Mouse (Mus musculus) myocyte (in vitro differentiated cells): ENCODE measurements around the gene Stk11ip. TPM values are rescaled to one million over a fixed set of nuclear protein-coding genes. Genes with fewer than 3 reads are reported as not detected.

Source experiments
- H3K27me3 ChIP-seq: one replicate; pipeline ENCODE4 v1.6.1; 2011; ENCODE audit not compliant: control insufficient read depth, insufficient read depth, insufficient read length
- H3K36me3 ChIP-seq: one replicate; pipeline ENCODE4 v1.6.1; 2011; ENCODE audit not compliant: control insufficient read depth, insufficient read depth
- H3K4me2 ChIP-seq: one replicate; pipeline ENCODE4 v1.6.1; 2011; ENCODE audit warnings: low read depth, control low read depth
- H3K4me3 ChIP-seq: one replicate; pipeline ENCODE4 v1.5.1; 2011; ENCODE audit warnings: mild to moderate bottlenecking, control low read depth, moderate library complexity
- H3K79me2 ChIP-seq: one replicate; pipeline ENCODE4 v1.6.1; 2011; ENCODE audit not compliant: control insufficient read depth, insufficient read depth
- H3ac ChIP-seq: one replicate; pipeline ENCODE4 v1.6.1; 2011; ENCODE audit not compliant: control insufficient read depth, insufficient read length
- CEBPB ChIP-seq: IDR thresholded peaks from 2 replicates; pipeline ENCODE4 v1.6.1; 2011; ENCODE audit warnings: mild to moderate bottlenecking, moderate library complexity; ENCODE audit not compliant: poor library complexity, insufficient read depth, severe bottlenecking
- E2F4 ChIP-seq: IDR thresholded peaks from one replicate; pipeline ENCODE4 v1.6.1; 2011; ENCODE audit warnings: mild to moderate bottlenecking, control low read depth, moderate library complexity; ENCODE audit not compliant: insufficient read depth
- MAX ChIP-seq: IDR thresholded peaks from one replicate; pipeline ENCODE4 v1.6.1; 2011; ENCODE audit warnings: low read depth, mild to moderate bottlenecking, control low read depth
- MYOD1 ChIP-seq, 3 experiments: IDR thresholded peaks; one replicate each; pipeline ENCODE4 v1.6.1; 2011; ENCODE audit warnings: control low read depth in 2 of 3, low read depth in 2 of 3, mild to moderate bottlenecking in 2 of 3, moderate library complexity in 1 of 3; ENCODE audit not compliant: insufficient read length in 2 of 3, control insufficient read depth in 1 of 3
- MYOG ChIP-seq, 3 experiments: IDR thresholded peaks; one replicate each; pipeline ENCODE4 v1.6.1; 2011; ENCODE audit warnings: control low read depth in 2 of 3, low read depth in 2 of 3, mild to moderate bottlenecking in 2 of 3; ENCODE audit not compliant: insufficient read length in 2 of 3, control insufficient read depth in 1 of 3, insufficient read depth in 1 of 3
- POLR2A ChIP-seq: IDR thresholded peaks from one replicate; pipeline ENCODE4 v1.6.1; 2011; ENCODE audit warnings: low read depth, mild to moderate bottlenecking, control low read depth, moderate library complexity; ENCODE audit not compliant: insufficient read length
- POLR2AphosphoS2 ChIP-seq: IDR thresholded peaks from one replicate; pipeline ENCODE4 v1.6.1; 2011; ENCODE audit warnings: low read depth, control low read depth; ENCODE audit not compliant: insufficient read length
- REST ChIP-seq: IDR thresholded peaks from one replicate; pipeline ENCODE4 v1.6.1; 2011; ENCODE audit warnings: mild to moderate bottlenecking, control low read depth, moderate library complexity; ENCODE audit not compliant: insufficient read depth, insufficient read length
- SRF ChIP-seq: IDR thresholded peaks from one replicate; pipeline ENCODE4 v1.6.1; 2011; ENCODE audit warnings: low read depth; ENCODE audit not compliant: control insufficient read depth, insufficient read length
- TCF12 ChIP-seq: IDR thresholded peaks from one replicate; pipeline ENCODE4 v1.6.1; 2011; ENCODE audit warnings: mild to moderate bottlenecking, control low read depth; ENCODE audit not compliant: poor library complexity, insufficient read depth, severe bottlenecking
- TCF3 ChIP-seq: IDR thresholded peaks from one replicate; pipeline ENCODE4 v1.6.1; 2011; ENCODE audit warnings: low read depth, control low read depth; ENCODE audit not compliant: insufficient read length
- USF1 ChIP-seq: IDR thresholded peaks from one replicate; pipeline ENCODE4 v1.6.1; 2011; ENCODE audit warnings: low read depth, mild to moderate bottlenecking, control low read depth, moderate library complexity
- polyA plus RNA-seq: library from polyadenylated mRNA; unstranded; fragments of >200 nt; fragmentation: generic; extraction: Trizol; gene quantifications from one replicate; pipeline ENCODE4 v1.2.1, GENCODE M21; 2012; ENCODE audit warnings: missing spikeins

Gene Stk11ip
- polyA plus RNA-seq, result 33.3 TPM

- peak within 1 kb of the TSS; percentile 8 for H3ac ChIP-seq
- peak within 1 kb of the TSS; percentile 60 for H3K4me3 ChIP-seq
- H3K4me2 ChIP-seq, result peak within 1 kb of the TSS; percentile 89
- no peaks in the 10 kb centered on the region for H3K27me3 ChIP-seq
- no peaks in the 10 kb centered on the region for H3K36me3 ChIP-seq
- peaks cover 4% of the 10 kb centered on the region for H3K79me2 ChIP-seq
- no peak for TF ChIP-seq MAX
- TF ChIP-seq TCF3, result no peak
- TF ChIP-seq USF1, result peak; percentile 40
- TF ChIP-seq SRF, result no peak
- peak; percentile 34 for TF ChIP-seq POLR2AphosphoS2
- peak; percentile 18 for TF ChIP-seq E2F4
- peak; percentile 50 for TF ChIP-seq POLR2A
Observed at GRCm38 (mm10) chr1:75521321-75522031, at the start of gene Stk11ip. TSS of gene Stk11ip (plus strand) at chr1:75521529.

- H3K79me2 ChIP-seq, result peaks cover 6% of the 10 kb centered on the region
- H3K4me3 ChIP-seq, result no peak overlapping the region
- no peak overlapping the region for H3K4me2 ChIP-seq
- no peak for TF ChIP-seq TCF3
- TF ChIP-seq REST, result no peak
- H3K36me3 ChIP-seq, result peaks cover 4% of the 10 kb centered on the region
- H3K27me3 ChIP-seq, result no peaks in the 10 kb centered on the region
- H3ac ChIP-seq, result no peak overlapping the region
Observed at GRCm38 (mm10) chr1:75476441-75476840, 44.9 kb upstream of the Stk11ip start.

- Histone ChIP-seq H3K27me3 (peaks cover under 1% of the 10 kb centered on the region), H3K79me2 (peaks cover 6% of the 10 kb centered on the region), H3ac (no peak overlapping the region), H3K36me3 (peaks cover 4% of the 10 kb centered on the region), H3K4me2 (peak overlapping the region; percentile 86), H3K4me3 (peak overlapping the region; percentile 28)
- TF ChIP-seq TCF3 (no peak), MYOD1 (IDR thresholded peaks at IDR 0.05; ENCODE audit: control insufficient read depth in 1 of 3, insufficient read length in 2 of 3, low read depth in 2 of 3) (peak in 2 of 3 experiments; percentile 70 to 83), MAX (no peak), MYOG (IDR thresholded peaks at IDR 0.05; ENCODE audit: control insufficient read depth in 1 of 3, insufficient read depth in 1 of 3, insufficient read length in 2 of 3, low read depth in 2 of 3) (peak in 2 of 3 experiments; percentile 73 to 76), USF1 (no peak), TCF12 (no peak)
Observed at GRCm38 (mm10) chr1:75477264-75477965, 43.9 kb upstream of the Stk11ip start.

GRCm38 (mm10) chr1:75477966-75478290, 43.4 kb upstream of the Stk11ip start:
- Histone ChIP-seq H3K27me3 (peaks cover 5% of the 10 kb centered on the region), H3K4me3 (peak overlapping the region; percentile 28), H3K4me2 (peak overlapping the region; percentile 86), H3K79me2 (peaks cover 6% of the 10 kb centered on the region), H3ac (no peak overlapping the region), H3K36me3 (peaks cover 4% of the 10 kb centered on the region)
- TF ChIP-seq REST, result no peak

GRCm38 (mm10) chr1:75478497-75478896, 42.8 kb upstream of the Stk11ip start:
- peaks cover 4% of the 10 kb centered on the region for H3K36me3 ChIP-seq
- H3K4me2 ChIP-seq, result peak overlapping the region; percentile 86
- H3K79me2 ChIP-seq, result peaks cover 6% of the 10 kb centered on the region
- TF ChIP-seq MYOG (IDR thresholded peaks at IDR 0.05; ENCODE audit: control insufficient read depth in 1 of 3, insufficient read depth in 1 of 3, insufficient read length in 2 of 3, low read depth in 2 of 3), result no peak
- no peak for TF ChIP-seq E2F4
- TF ChIP-seq MYOD1 (IDR thresholded peaks at IDR 0.05; ENCODE audit: control insufficient read depth in 1 of 3, insufficient read length in 2 of 3, low read depth in 2 of 3), result no peak
- no peak for TF ChIP-seq MAX
- no peak for TF ChIP-seq POLR2A
- peaks cover 6% of the 10 kb centered on the region for H3K27me3 ChIP-seq
- peak overlapping the region; percentile 28 for H3K4me3 ChIP-seq
- H3ac ChIP-seq, result peak overlapping the region; percentile 53

GRCm38 (mm10) chr1:75478916-75479634, 42.3 kb upstream of the Stk11ip start, which contains the start of the genes Chpf and Tmem198:
TSS of gene Chpf (minus strand) at chr1:75479307.
TSS of gene Tmem198 (plus strand) at chr1:75479532.
- peaks cover 6% of the 10 kb centered on the region for H3K27me3 ChIP-seq
- TF ChIP-seq REST, result peak; percentile 97
- TF ChIP-seq MYOG (IDR thresholded peaks at IDR 0.05; ENCODE audit: control insufficient read depth in 1 of 3, insufficient read depth in 1 of 3, insufficient read length in 2 of 3, low read depth in 2 of 3), result peak in 1 of 3 experiments; percentile 32
- TF ChIP-seq POLR2A, result peak; percentile 86
- TF ChIP-seq USF1, result no peak
- no peak for TF ChIP-seq E2F4
- TF ChIP-seq TCF12, result no peak
- peak; percentile 7 for TF ChIP-seq POLR2AphosphoS2
- no peak for TF ChIP-seq TCF3
- no peak for TF ChIP-seq MAX
- TF ChIP-seq MYOD1 (IDR thresholded peaks at IDR 0.05; ENCODE audit: control insufficient read depth in 1 of 3, insufficient read length in 2 of 3, low read depth in 2 of 3), result peak in 1 of 3 experiments; percentile 3
- TF ChIP-seq CEBPB, result no peak
- TF ChIP-seq SRF, result peak; percentile 73

More at GRCm38 (mm10) chr1:75478916-75479634, 42.3 kb upstream of the Stk11ip start, which contains the start of the genes Chpf and Tmem198:
- Histone ChIP-seq H3K4me3 (peak within 1 kb of the TSS; percentile 28), H3K36me3 (peaks cover 4% of the 10 kb centered on the region), H3K79me2 (peaks cover 6% of the 10 kb centered on the region), H3ac (peak within 1 kb of the TSS; percentile 53), H3K4me2 (peak within 1 kb of the TSS; percentile 86)
